Mouse (Mus musculus) bone marrow macrophage, adult 2 months (primary cell): ENCODE measurements around the gene Gm14525.
"Not testable (repeated sequence)": the region's sequence is repeated elsewhere in the genome, so short reads cannot be mapped to it uniquely, and the experiment has no call there.

Experiments
- CTCF ChIP-seq: IDR thresholded peaks from 2 replicates; pipeline ENCODE4 v1.5.1; 2012; ENCODE audit warnings: low read depth, mild to moderate bottlenecking, low read length, moderate library complexity
- POLR2A ChIP-seq: IDR thresholded peaks from 2 replicates; pipeline ENCODE4 v1.6.1; 2012; ENCODE audit warnings: mild to moderate bottlenecking, low read depth, low read length, borderline replicate concordance

DNA sequence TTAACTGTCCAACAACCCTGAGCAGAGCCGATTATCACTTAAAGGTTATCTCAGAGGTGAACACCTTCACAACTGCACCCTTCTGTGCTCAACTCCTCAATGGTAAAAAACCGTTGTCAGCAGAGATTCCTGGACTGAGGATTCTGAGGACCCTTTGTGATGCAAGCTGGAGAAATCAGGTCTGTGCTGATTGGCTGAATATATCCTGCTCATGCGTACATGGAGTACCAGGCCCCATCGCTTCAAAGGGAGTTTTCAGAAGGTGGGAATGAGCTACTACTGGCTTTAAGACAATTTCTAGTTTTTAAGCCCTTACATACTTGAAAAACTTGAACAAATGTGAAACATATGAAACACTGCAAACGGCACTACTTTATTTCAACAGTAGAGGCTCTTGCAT lies at the start of gene Gm14525:
- not testable (repeated sequence) for TF ChIP-seq POLR2A, CTCF
